Mouse (Mus musculus) testis, adult 2 months (tissue): ENCODE measurements around the gene Ifna14.

Experiments used
- CTCF ChIP-seq: fragments of 200-500 bp; IDR thresholded peaks from 2 replicates; pipeline ENCODE4 v1.5.1; 2012; ENCODE audit warnings: low read depth, mild to moderate bottlenecking, inconsistent platforms, low read length, moderate library complexity; ENCODE audit not compliant: control insufficient read depth, insufficient read depth, insufficient replicate concordance
- POLR2A ChIP-seq: fragments of 200-500 bp; IDR thresholded peaks from 2 replicates; pipeline ENCODE4 v1.6.1; 2012; ENCODE audit warnings: low read depth, mild to moderate bottlenecking, inconsistent platforms, low read length, moderate library complexity; ENCODE audit not compliant: control insufficient read depth

DNA sequence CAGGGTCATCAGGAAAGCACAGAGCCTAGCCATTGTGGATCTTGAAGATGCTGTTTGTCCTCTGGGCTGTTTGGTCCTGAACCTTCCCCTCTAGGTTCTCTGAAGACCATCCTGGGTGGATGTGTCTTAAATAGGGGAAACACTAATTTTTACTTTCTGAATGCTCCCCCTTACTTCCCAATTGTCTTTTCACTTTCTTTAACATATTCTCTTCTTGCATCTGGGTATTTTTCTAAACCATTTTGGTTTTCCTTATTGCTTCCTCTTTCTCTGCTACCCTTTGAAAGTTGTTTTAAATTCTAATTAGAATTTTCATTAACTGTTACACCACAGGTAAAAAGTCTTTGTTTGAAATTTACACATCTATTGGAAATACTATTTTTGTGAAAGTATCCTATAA, 31.7 kb upstream of the Ifna14 start, which contains the start of gene Ifna12:
- TF ChIP-seq CTCF (no peak), POLR2A (no peak)
